Mouse (Mus musculus) embryo, embryonic 11.5 days (tissue): ENCODE data around the gene Adgra1.

Experiments used
- DNase-seq: peaks from one replicate; pipeline ENCODE4 v3.0.0-alpha.2; 2012; ENCODE audit warnings: low read depth, low spot score

The Adgra1 gene

GRCm38 (mm10) chr7:139850152-139850551 lies 16.2 kb downstream of the Adgra1 start:
- no peak for DNase-seq

GRCm38 (mm10) chr7:139850677-139851076 lies 16.7 kb downstream of the Adgra1 start:
- no peak for DNase-seq

- no peak for DNase-seq
Measured at GRCm38 (mm10) chr7:139851098-139851497, 17.1 kb downstream of the Adgra1 start.

- no peak for DNase-seq
Measured at GRCm38 (mm10) chr7:139855261-139855660, 21.3 kb downstream of the Adgra1 start.

GRCm38 (mm10) chr7:139861411-139861810 lies 27.4 kb downstream of the Adgra1 start:
- DNase-seq = peak; percentile 45

GRCm38 (mm10) chr7:139863076-139863475 lies 29.1 kb downstream of the Adgra1 start:
- no peak for DNase-seq

GRCm38 (mm10) chr7:139864253-139864652 lies 30.3 kb downstream of the Adgra1 start:
- DNase-seq = no peak

- no peak for DNase-seq
Measured at GRCm38 (mm10) chr7:139864871-139865270, 30.9 kb downstream of the Adgra1 start.

GRCm38 (mm10) chr7:139871014-139871413 lies 37.0 kb downstream of the Adgra1 start:
- no peak for DNase-seq

- no peak for DNase-seq
Measured at GRCm38 (mm10) chr7:139877167-139877792, 43.3 kb downstream of the Adgra1 start.

GRCm38 (mm10) chr7:139878122-139878521 lies 44.1 kb downstream of the Adgra1 start:
- no peak for DNase-seq

- DNase-seq = no peak
Measured at GRCm38 (mm10) chr7:139878621-139879020, 44.6 kb downstream of the Adgra1 start.

GRCm38 (mm10) chr7:139883545-139883944 lies 49.6 kb downstream of the Adgra1 start:
- DNase-seq = no peak

GRCm38 (mm10) chr7:139891779-139892178 lies 57.8 kb downstream of the Adgra1 start:
- DNase-seq = no peak

GRCm38 (mm10) chr7:139894655-139895557 lies 60.9 kb downstream of the Adgra1 start, which contains the start of gene Kndc1:
Gene Kndc1, plus strand, starts transcription at chr7:139894696.
- DNase-seq = no peak

- no peak for DNase-seq
Measured at GRCm38 (mm10) chr7:139896271-139896670, 62.3 kb downstream of the Adgra1 start.

GRCm38 (mm10) chr7:139896796-139897195 lies 62.8 kb downstream of the Adgra1 start:
- DNase-seq = no peak

- DNase-seq = no peak
Measured at GRCm38 (mm10) chr7:139898606-139899005, 64.6 kb downstream of the Adgra1 start.

GRCm38 (mm10) chr7:139899505-139899904 lies 65.5 kb downstream of the Adgra1 start:
- no peak for DNase-seq

- no peak for DNase-seq
Measured at GRCm38 (mm10) chr7:139900456-139900855, 66.5 kb downstream of the Adgra1 start.

- DNase-seq = no peak
Measured at GRCm38 (mm10) chr7:139900896-139901295, 66.9 kb downstream of the Adgra1 start.

GRCm38 (mm10) chr7:139901981-139902380 lies 68.0 kb downstream of the Adgra1 start:
- no peak for DNase-seq

GRCm38 (mm10) chr7:139905261-139905660 lies 71.3 kb downstream of the Adgra1 start:
- DNase-seq = no peak
